Mouse (Mus musculus) intestine, embryonic 16.5 days (tissue): ENCODE measurements around the gene Serpinb9c. TPM values are rescaled to one million over a fixed set of nuclear protein-coding genes. Genes with fewer than 3 reads are reported as not detected.
"Not testable (repeated sequence)": the region's sequence is repeated elsewhere in the genome, so short reads cannot be mapped to it uniquely, and the experiment has no call there.

Experiments used
- ATAC-seq: fragments of 200-750 bp; cut with Nextera tagmentation; 2 replicates; pipeline ENCODE4 v1.8.0; 2017; ENCODE audit warnings: moderate TSS enrichment, moderate library complexity
- H3K27ac ChIP-seq: fragments of 300-500 bp; sonication (generic); 2 replicates; pipeline ENCODE4 v1.5.1; 2014; ENCODE audit warnings: mild to moderate bottlenecking, low read length
- H3K27me3 ChIP-seq: fragments of 300-500 bp; sonication (generic); replicated peaks from 2 replicates; pipeline ENCODE4 v1.6.1; 2014; ENCODE audit warnings: low read length, control low read depth, mixed read lengths; ENCODE audit not compliant: control insufficient read depth, insufficient read depth
- H3K36me3 ChIP-seq: fragments of 300-500 bp; sonication (generic); 2 replicates; pipeline ENCODE4 v1.6.1; 2014; ENCODE audit warnings: low read length, control low read depth; ENCODE audit not compliant: control insufficient read depth, insufficient read depth
- H3K4me1 ChIP-seq: fragments of 300-500 bp; sonication (generic); 2 replicates; pipeline ENCODE4 v1.6.1; 2014; ENCODE audit warnings: low read length, control low read depth, mixed read lengths; ENCODE audit not compliant: control insufficient read depth, insufficient read depth
- H3K4me2 ChIP-seq: fragments of 300-500 bp; sonication (generic); 2 replicates; pipeline ENCODE4 v1.6.1; 2014; ENCODE audit warnings: low read depth, low read length, control low read depth
- H3K4me3 ChIP-seq: fragments of 300-500 bp; sonication (generic); 2 replicates; pipeline ENCODE4 v1.5.1; 2014; ENCODE audit warnings: mild to moderate bottlenecking, low read length
- H3K9ac ChIP-seq: fragments of 300-500 bp; sonication (generic); 2 replicates; pipeline ENCODE4 v1.6.1; 2014; ENCODE audit warnings: low read depth, low read length
- H3K9me3 ChIP-seq: fragments of 300-500 bp; sonication (generic); 2 replicates; pipeline ENCODE4 v1.6.1; 2016; ENCODE audit warnings: low read length, control low read depth; ENCODE audit not compliant: control insufficient read depth
- WGBS: fragments of 180-500 bp; shearing (Covaris S2); extraction: QIAGEN DNeasy Blood & Tissue Kit; methylation state at CpG from one replicate; pipeline ENCODE4 v1.1.7; 2014; 5-methylcytosine and 5-hydroxymethylcytosine counted together
- polyA plus RNA-seq: library from polyadenylated mRNA; unstranded; fragments of >200 nt; fragmentation: Nextera tagmentation; extraction: Ambion mirVana; gene quantifications from 2 replicates; pipeline ENCODE4 v1.2.1, GENCODE M21; 2015

Gene Serpinb9c
- not detected in 2 replicates for polyA plus RNA-seq

DNA sequence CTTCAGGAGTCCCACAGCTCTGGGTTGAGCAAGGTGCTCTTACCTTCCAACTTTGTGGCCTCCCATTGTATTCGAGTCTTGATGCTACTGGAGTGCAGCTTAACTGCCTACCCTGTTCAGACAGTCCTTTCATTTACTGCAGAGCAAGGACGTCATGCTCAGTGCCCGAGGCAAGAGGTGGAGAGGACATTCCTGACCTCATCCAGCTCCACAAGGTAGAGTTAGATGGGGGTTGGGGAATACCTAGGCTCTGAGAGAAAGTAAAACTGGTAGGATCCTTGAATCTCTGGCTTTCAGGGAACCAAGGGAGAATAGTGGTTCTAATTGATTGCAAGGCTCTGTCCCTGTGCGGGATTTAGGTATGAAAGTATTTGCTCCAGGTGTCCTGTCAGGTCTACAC is at the start of gene Serpinb9c:
Serpinb9c (minus strand) TSS at position 101 of the 400 bp plus-strand sequence.
- Histone ChIP-seq H3K4me1 (no peaks in the 10 kb centered on the region), H3K4me3 (no peak within 1 kb of the TSS), H3K27me3 (no peaks in the 10 kb centered on the region), H3K9ac (no peak within 1 kb of the TSS), H3K9me3 (no peaks in the 10 kb centered on the region), H3K27ac (no peak within 1 kb of the TSS), H3K4me2 (no peak within 1 kb of the TSS), H3K36me3 (no peaks in the 10 kb centered on the region)
- WGBS, result 83% methylated on average over 4 of the region's 4 CpGs
- ATAC-seq, result no peak

GRCm38 (mm10) chr13:33199740-33200139 is 40.2 kb upstream of the Serpinb9c start:
- no peaks in the 10 kb centered on the region for H3K4me1 ChIP-seq
- no peak for ATAC-seq
- no peaks in the 10 kb centered on the region for H3K27me3 ChIP-seq
- H3K27ac ChIP-seq, result no peak overlapping the region
- H3K4me2 ChIP-seq, result no peak overlapping the region
- WGBS, result 74% methylated on average over 2 of the region's 2 CpGs
- H3K9me3 ChIP-seq, result no peaks in the 10 kb centered on the region
- no peaks in the 10 kb centered on the region for H3K36me3 ChIP-seq
- H3K9ac ChIP-seq, result no peak overlapping the region
- no peak overlapping the region for H3K4me3 ChIP-seq

GRCm38 (mm10) chr13:33192659-33193058 is 33.1 kb upstream of the Serpinb9c start, which contains the start of gene Serpinb9d:
Serpinb9d (plus strand) TSS chr13:33192959.
- Histone ChIP-seq H3K27me3 (no peaks in the 10 kb centered on the region), H3K4me3 (no peak within 1 kb of the TSS), H3K36me3 (no peaks in the 10 kb centered on the region), H3K4me2 (no peak within 1 kb of the TSS), H3K9ac (no peak within 1 kb of the TSS), H3K4me1 (no peaks in the 10 kb centered on the region), H3K27ac (no peak within 1 kb of the TSS), H3K9me3 (no peaks in the 10 kb centered on the region)
- ATAC-seq, result no peak
- whole genome bisulfite sequencing, result 80% methylated on average over 5 of the region's 5 CpGs

- not testable (repeated sequence) for H3K4me2 ChIP-seq, H3K36me3 ChIP-seq, H3K9me3 ChIP-seq, H3K4me3 ChIP-seq, ATAC-seq, H3K27ac ChIP-seq, H3K27me3 ChIP-seq, H3K9ac ChIP-seq, H3K4me1 ChIP-seq
- 97% methylated on average over 1 of the region's 1 CpGs for WGBS
These were observed 30.9 kb upstream of the Serpinb9c start for GRCm38 (mm10) chr13:33190486-33190885.

- peak; percentile 42; the same call in 1 of the 2 replicates for ATAC-seq
- Histone ChIP-seq H3K9ac (no peak overlapping the region), H3K9me3 (no peaks in the 10 kb centered on the region), H3K27me3 (no peaks in the 10 kb centered on the region), H3K36me3 (no peaks in the 10 kb centered on the region), H3K27ac (no peak overlapping the region), H3K4me3 (no peak overlapping the region), H3K4me1 (no peaks in the 10 kb centered on the region), H3K4me2 (no peak overlapping the region)
- 60% methylated on average over 3 of the region's 3 CpGs for WGBS
These were observed 18.1 kb downstream of the Serpinb9c start for GRCm38 (mm10) chr13:33141435-33141834.

DNA sequence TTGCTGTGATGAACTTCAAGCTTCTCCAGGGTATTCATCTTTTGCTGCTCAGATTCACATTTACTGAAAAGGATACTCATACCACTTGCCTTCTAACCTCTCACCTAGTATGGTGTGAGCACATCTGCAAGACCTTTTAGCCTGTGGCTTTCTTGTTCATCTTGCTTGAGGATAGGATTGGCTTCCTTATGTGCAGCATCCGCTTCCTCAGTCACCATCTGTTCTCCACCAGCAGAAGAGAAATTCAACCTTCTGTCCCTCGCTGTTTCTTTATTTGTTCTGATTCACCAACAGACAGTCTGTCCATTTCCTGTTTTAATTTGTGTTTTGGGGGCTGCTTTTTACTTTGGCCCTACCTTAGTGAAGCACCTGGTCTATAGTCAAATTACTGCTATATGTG is 21.8 kb downstream of the Serpinb9c start:
- 80% methylated on average over 2 of the region's 2 CpGs for WGBS
- no peak overlapping the region for H3K4me3 ChIP-seq
- ATAC-seq, result no peak
- H3K36me3 ChIP-seq, result no peaks in the 10 kb centered on the region
- H3K27ac ChIP-seq, result no peak overlapping the region
- H3K9me3 ChIP-seq, result no peaks in the 10 kb centered on the region
- no peak overlapping the region for H3K9ac ChIP-seq
- H3K27me3 ChIP-seq, result no peaks in the 10 kb centered on the region
- H3K4me1 ChIP-seq, result no peaks in the 10 kb centered on the region
- H3K4me2 ChIP-seq, result no peak overlapping the region

DNA sequence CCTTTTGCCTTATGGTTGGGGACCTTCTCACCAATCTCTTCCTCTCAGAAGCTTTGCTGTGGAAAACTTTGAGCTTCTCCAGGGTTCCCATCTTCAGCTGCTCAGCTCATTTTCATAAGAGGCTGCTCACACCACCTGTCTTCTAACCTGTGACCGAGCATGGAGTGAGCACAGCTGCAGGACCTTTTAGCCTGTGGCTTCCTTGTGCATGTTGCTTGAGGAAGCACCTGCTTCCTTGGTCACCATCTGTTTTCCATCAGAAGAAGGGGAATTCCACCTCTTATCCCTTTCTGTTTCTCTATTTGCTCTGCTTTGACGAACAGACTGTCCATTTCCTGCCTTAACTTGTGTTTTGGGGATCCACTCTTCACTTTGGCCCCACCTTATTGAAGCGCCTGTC is 46.5 kb downstream of the Serpinb9c start:
- Histone ChIP-seq H3K36me3 (no peaks in the 10 kb centered on the region), H3K27ac (no peak overlapping the region), H3K27me3 (no peaks in the 10 kb centered on the region), H3K4me2 (no peak overlapping the region), H3K9ac (no peak overlapping the region), H3K4me3 (no peak overlapping the region), H3K4me1 (no peaks in the 10 kb centered on the region), H3K9me3 (no peaks in the 10 kb centered on the region)
- ATAC-seq, result no peak
- 65% methylated on average over 3 of the region's 3 CpGs for WGBS

- Histone ChIP-seq H3K27ac (no peak overlapping the region), H3K4me3 (no peak overlapping the region), H3K4me2 (no peak overlapping the region), H3K4me1 (no peaks in the 10 kb centered on the region), H3K9me3 (no peaks in the 10 kb centered on the region), H3K27me3 (no peaks in the 10 kb centered on the region), H3K36me3 (no peaks in the 10 kb centered on the region), H3K9ac (no peak overlapping the region)
- ATAC-seq, result no peak
These were observed 53.9 kb downstream of the Serpinb9c start for GRCm38 (mm10) chr13:33105626-33106025.
